Mouse (Mus musculus): ENCODE data around the gene Slit3. TPM values are rescaled to one million over a fixed set of nuclear protein-coding genes. Genes with fewer than 3 reads are reported as not detected.

The Slit3 gene
- total RNA-seq, 2 experiments from 2014 or later = 31.5 to 47.6 TPM

- DNase-seq (ENCODE audit: low spot score in 2 of 2) = peak in 1 of 2 experiments; percentile 22
These were observed 1.2 kb downstream of the Slit3 start for GRCm38 (mm10) chr11:35122091-35122811.

GRCm38 (mm10) chr11:35124489-35125107, 3.6 kb downstream of the Slit3 start:
- DNase-seq (ENCODE audit: low spot score in 2 of 2) = no peak

GRCm38 (mm10) chr11:35125108-35125490, 4.1 kb downstream of the Slit3 start:
- DNase-seq (ENCODE audit: low spot score in 2 of 2) = no peak

GRCm38 (mm10) chr11:35131740-35132139, 10.7 kb downstream of the Slit3 start:
- no peak for DNase-seq (ENCODE audit: low spot score in 2 of 2)

GRCm38 (mm10) chr11:35136625-35137024, 15.6 kb downstream of the Slit3 start:
- no peak for DNase-seq (ENCODE audit: low spot score in 2 of 2)

GRCm38 (mm10) chr11:35140092-35140491, 19.1 kb downstream of the Slit3 start:
- no peak for DNase-seq (ENCODE audit: low spot score in 2 of 2)

GRCm38 (mm10) chr11:35142202-35142601, 21.2 kb downstream of the Slit3 start:
- no peak for DNase-seq (ENCODE audit: low spot score in 2 of 2)

- DNase-seq (ENCODE audit: low spot score in 2 of 2) = no peak
These were observed 21.8 kb downstream of the Slit3 start for GRCm38 (mm10) chr11:35142698-35143360.

GRCm38 (mm10) chr11:35147818-35148445, 26.9 kb downstream of the Slit3 start:
- DNase-seq (ENCODE audit: low spot score in 2 of 2) = no peak

GRCm38 (mm10) chr11:35151539-35151951, 30.5 kb downstream of the Slit3 start:
- no peak for DNase-seq (ENCODE audit: low spot score in 2 of 2)

- DNase-seq (ENCODE audit: low spot score in 2 of 2) = no peak
These were observed 31.9 kb downstream of the Slit3 start for GRCm38 (mm10) chr11:35152875-35153274.

- no peak for DNase-seq (ENCODE audit: low spot score in 2 of 2)
These were observed 33.4 kb downstream of the Slit3 start for GRCm38 (mm10) chr11:35154449-35154848.

- no peak for DNase-seq (ENCODE audit: low spot score in 2 of 2)
These were observed 34.3 kb downstream of the Slit3 start for GRCm38 (mm10) chr11:35155281-35155680.

- DNase-seq (ENCODE audit: low spot score in 2 of 2) = no peak
These were observed 35.7 kb downstream of the Slit3 start for GRCm38 (mm10) chr11:35156676-35157075.

GRCm38 (mm10) chr11:35160682-35161211, 39.7 kb downstream of the Slit3 start:
- DNase-seq (ENCODE audit: low spot score in 2 of 2) = no peak

- no peak for DNase-seq (ENCODE audit: low spot score in 2 of 2)
These were observed 42.4 kb downstream of the Slit3 start for GRCm38 (mm10) chr11:35163396-35163795.

- DNase-seq (ENCODE audit: low spot score in 2 of 2) = no peak
These were observed 46.2 kb downstream of the Slit3 start for GRCm38 (mm10) chr11:35167176-35167575.

- no peak for DNase-seq (ENCODE audit: low spot score in 2 of 2)
These were observed 50.5 kb downstream of the Slit3 start for GRCm38 (mm10) chr11:35171505-35171904.

- DNase-seq (ENCODE audit: low spot score in 2 of 2) = no peak
These were observed 56.5 kb downstream of the Slit3 start for GRCm38 (mm10) chr11:35177564-35177963.

- DNase-seq (ENCODE audit: low spot score in 2 of 2) = peak in 1 of 2 experiments; percentile 29
These were observed 57.3 kb downstream of the Slit3 start for GRCm38 (mm10) chr11:35178144-35178817.

GRCm38 (mm10) chr11:35179305-35179704, 58.3 kb downstream of the Slit3 start:
- no peak for DNase-seq (ENCODE audit: low spot score in 2 of 2)
